Mouse (Mus musculus) ES-Bruce4 (cell line): ENCODE results near the gene Trank1.

Experiments
- CTCF ChIP-seq: IDR thresholded peaks from one replicate; pipeline ENCODE4 v1.8.1; 2011; ENCODE audit warnings: low read depth, low read length
- EP300 ChIP-seq: IDR thresholded peaks from 2 replicates; pipeline ENCODE4 v1.6.1; 2011; ENCODE audit warnings: low read depth, low read length; ENCODE audit not compliant: insufficient read depth
- POLR2A ChIP-seq: IDR thresholded peaks from one replicate; pipeline ENCODE4 v1.8.1; 2011; ENCODE audit warnings: low read length; ENCODE audit not compliant: insufficient read depth

GRCm38 (mm10) chr9:111302196-111302831 lies 9.2 kb upstream of the Trank1 start:
- no peak for TF ChIP-seq POLR2A
- no peak for TF ChIP-seq CTCF
- no peak for TF ChIP-seq EP300
